Mouse (Mus musculus): Measurements from ENCODE around the gene Cnot3.
"Not testable (repeated sequence)": the region's sequence is repeated elsewhere in the genome, so short reads cannot be mapped to it uniquely, and the experiment has no call there.

The Cnot3 gene

DNA sequence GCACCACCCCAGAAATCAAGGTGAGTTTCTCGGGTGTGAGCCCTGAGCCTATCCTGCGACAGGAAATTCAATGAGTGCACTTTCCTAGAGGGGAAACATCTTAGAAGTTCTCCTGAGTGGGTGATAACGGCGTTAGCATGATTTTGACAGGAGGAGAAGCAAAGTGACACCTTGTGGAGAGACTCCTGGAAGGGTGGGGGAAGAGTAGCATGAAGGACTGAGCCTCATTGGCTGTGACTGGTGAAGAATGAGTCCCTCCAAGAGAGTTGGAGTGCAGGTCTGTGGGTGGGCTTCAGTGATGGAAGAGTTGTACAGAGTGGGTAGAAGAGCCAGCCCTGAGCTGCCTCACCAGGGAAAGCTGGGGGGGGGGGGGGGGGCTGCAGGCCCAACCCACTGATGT lies 11.9 kb downstream of the Cnot3 start:
- DNase-seq, result no peak

DNA sequence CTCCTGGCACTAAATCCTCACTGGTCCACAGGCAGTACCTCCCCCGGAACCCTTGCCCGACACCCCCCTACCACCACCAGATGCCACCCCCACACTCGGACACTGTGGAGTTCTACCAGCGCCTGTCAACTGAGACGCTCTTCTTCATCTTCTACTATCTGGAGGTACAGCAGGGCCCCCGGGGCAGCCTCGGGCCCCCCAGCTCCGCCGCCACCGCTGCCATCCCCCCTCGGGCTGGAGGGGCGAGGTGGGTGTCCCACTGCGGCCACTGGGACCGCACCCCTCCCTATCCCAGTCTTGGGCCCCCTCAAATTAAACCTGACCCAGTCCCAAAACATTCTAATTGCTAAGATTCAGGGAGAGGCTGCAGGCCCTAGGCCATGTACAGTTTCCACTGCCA lies 13.5 kb downstream of the Cnot3 start:
- DNase-seq, result no peak

DNA sequence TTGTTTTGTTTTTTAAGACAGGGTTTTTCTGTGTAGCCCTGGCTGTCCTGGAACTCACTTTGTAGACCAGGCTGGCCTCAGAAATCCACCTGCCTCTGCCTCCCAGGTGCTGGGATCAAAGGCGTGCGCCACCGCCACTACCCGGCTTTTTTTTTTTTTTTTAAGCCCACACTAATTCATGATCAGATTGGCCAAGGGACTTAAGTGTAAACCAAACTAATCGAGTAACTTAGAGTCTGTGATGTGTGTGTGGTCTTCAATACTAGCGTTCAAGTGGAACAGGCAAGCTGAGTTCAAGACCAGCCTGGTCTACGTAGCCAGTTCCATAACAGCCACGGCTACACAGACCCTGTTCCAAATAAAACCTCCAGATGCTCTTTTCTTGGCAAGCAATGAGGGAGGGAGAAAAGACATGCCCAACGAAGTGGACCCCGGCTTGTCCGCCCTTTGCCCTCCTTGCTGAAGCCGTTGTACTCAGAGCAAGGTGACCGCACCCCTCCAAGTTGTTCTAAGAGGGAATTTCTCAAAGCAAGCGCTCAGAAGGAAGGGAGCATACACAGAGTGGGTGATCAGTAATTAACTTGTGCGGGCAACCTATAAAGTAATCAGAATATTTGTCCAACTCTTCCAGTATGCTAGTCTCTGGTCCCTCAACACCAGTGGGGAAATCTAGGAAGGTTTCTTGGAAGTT lies 19.6 kb downstream of the Cnot3 start:
- DNase-seq, result no peak

- DNase-seq, result peak; percentile 95 to 98
Observed at GRCm38 (mm10) chr7:3665215-3666114, 20.4 kb downstream of the Cnot3 start, which contains the start of gene Leng1. Gene Leng1 (minus strand): TSS chr7:3665840.

DNA sequence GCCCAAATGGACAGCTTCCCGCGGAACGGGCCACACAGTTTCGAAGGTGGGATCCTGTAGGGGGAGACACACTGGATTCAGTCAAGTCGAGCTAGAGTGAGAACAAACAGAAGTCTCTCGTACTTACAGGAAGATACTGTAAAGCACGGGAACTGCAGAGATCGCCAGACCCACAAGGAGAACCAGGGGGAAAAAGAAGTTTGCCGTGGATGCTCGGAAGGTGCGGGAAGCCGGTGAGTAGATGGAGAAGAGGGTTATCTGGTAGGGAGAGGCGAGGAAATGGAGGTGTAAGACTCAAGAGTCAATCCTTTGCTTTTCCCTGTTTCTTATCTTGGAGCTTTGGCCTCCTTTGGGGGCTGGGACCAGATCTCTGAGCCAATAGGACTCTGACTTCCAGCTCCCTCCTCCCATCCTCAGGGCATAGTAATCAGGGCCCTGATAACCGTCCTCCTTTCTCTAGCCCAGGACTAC lies 21.9 kb downstream of the Cnot3 start:
- DNase-seq, result no peak

GRCm38 (mm10) chr7:3674507-3675227 lies 29.6 kb downstream of the Cnot3 start:
- peak; percentile 84 to 87 for DNase-seq

- no peak for DNase-seq
Observed at GRCm38 (mm10) chr7:3675228-3675548, 30.1 kb downstream of the Cnot3 start.

GRCm38 (mm10) chr7:3676371-3676770 lies 31.3 kb downstream of the Cnot3 start:
- no peak for DNase-seq

- no peak for DNase-seq
Observed at GRCm38 (mm10) chr7:3677342-3677741, 32.3 kb downstream of the Cnot3 start, which contains the start of gene Tmc4. Gene Tmc4 (minus strand): TSS chr7:3677553.

DNA sequence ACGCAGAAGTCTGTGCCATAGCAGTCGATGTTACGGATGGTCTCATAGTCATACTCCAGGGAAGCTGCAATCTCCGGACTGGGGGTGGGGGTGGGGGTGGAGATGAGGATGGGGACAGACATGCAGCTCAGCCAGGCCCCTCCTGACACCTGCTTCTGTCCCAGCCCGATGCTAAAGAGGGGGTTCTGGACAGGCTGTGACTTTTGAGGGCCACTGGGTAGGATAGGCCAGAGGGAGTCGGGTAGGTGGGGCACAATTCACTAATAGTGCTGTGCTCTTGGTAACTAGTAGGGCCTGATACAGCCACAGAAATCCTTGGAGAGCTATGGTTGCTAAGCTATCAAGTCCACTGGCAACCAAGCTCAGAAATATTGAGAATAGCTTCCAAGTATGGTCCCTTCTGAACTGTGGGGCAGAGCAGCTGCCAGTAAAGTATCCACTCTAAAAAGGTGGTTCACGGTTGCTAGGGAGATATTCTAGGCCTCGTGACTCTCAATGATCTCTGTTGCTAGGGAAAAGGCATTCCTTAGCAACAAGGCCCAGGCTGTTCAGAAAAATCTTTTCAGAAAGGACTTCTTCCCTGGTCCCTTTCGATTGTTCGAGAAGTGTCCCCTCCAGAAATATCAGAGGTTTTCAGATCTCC lies 39.0 kb downstream of the Cnot3 start:
- no peak for DNase-seq

GRCm38 (mm10) chr7:3684698-3685097 lies 39.6 kb downstream of the Cnot3 start:
- no peak for DNase-seq

DNA sequence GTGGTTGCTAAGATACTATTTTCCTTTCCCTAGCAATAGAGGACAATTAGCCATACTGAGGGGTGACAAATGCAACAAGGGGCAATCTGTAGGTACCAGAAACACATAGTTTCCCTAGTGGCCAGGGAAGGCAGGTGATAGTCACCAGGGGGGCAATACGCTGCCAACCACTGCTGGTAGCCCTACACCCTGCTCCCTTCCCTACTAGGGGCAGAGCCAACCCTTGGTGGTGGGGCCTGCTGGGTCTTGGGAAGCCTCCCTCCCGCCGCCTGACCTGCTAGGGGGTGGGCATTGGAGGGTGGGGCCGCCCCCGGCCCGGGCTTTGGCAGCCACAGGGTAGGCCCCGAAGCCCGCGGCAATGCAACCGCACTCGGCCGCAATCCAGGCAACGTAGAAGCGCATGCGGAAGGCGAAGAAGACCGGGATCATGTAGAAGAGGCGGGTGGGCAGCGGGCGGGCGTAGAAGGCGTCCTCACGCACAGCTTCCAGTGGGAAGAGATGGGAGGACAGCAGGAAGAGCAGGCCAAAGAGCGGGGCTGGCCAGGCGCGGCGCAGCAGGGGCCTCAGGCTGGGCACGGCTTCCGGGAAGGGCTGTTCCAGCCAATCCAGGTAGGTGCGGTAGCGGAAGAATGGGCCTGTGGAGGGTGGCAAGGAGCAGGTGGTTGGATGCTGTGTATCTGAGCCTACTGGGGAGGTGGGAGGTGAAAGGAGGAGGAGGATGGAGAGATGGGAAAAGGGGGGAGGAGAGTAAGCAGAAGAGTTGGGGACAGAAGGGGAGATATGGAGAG lies 40.5 kb downstream of the Cnot3 start:
- DNase-seq, result peak; percentile 71

- no peak for DNase-seq
Observed at GRCm38 (mm10) chr7:3691919-3692318, 46.9 kb downstream of the Cnot3 start.

DNA sequence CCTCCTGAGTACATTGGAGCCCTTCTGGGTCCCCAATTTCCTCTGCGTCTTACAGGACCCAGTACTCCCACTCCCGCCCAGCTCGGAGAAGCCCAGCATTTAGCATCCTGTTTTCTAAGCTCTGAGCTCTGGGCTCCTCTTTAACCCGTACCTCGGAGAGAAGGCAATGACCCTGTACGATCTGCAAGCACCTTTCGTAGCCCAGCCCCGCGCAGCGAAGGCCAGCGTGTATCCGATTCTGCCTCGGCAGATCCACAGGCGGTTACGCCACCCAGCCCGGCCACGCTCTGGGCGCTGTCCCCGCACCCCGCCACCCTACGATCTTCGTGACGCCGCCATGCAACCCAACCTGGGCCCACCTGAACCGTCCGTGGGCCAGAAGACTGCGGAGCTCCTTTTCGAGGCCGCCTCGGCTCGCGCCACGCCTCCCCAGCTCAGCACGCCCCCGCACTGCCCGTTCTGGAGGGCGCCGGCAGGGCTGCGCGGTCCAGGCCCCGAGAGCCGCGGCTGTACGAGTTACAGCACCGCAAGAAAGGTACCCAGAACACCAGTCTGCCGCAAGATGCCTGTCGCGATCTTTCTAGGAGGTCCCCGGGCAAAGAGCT lies 47.4 kb downstream of the Cnot3 start, which contains the start of gene Tsen34:
Tsen34 (plus strand) TSS at position 482 of the 605 bp plus-strand sequence.
- DNase-seq, result no peak

DNA sequence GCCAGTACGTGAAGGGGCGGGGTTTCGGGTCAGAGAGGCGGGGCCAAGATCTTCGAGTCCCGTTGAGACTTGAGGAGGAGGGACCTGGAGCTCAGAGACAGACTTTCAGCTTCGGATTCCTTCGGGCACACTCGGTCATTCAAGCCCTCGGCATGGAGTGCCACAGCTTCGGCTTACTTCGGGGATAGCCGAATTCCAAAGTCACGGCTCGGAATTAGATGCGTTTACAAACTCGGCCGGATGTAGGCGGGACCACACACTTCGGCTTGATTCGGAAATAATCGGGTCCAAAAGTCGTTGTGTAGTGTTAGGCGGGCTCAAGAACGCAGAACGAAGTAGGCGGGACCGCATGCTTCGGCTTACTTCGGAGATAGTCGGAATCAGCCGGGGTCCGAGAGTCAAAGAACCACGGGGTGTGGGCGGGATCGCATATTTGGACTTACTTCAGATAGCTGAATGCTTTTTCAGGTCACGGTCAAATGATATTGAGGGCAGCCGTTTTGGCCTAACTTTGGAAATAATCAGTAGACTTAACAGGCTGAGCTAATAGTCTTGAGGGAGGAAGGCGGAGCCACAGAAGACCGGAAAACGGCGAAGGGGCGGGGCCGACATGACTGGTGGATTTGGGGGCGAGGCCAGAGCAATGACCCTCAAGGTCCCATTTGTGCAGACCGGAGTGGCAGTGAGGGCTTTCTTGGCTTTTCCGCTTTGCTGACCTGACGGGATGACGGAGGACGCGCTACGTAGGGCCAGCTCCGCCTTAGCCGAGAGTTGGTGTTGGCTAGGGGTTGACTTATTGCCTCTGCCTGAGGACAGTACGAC lies 48.1 kb downstream of the Cnot3 start, which contains the start of gene Mboat7:
Mboat7 (minus strand) TSS at position 537 of the 822 bp plus-strand sequence.
- peak; percentile 92 to 95 for DNase-seq

- no peak for DNase-seq
Observed at GRCm38 (mm10) chr7:3693809-3694075, 48.7 kb downstream of the Cnot3 start.

- DNase-seq, result peak; percentile 57 to 61
Observed at GRCm38 (mm10) chr7:3694076-3694948, 49.2 kb downstream of the Cnot3 start.

DNA sequence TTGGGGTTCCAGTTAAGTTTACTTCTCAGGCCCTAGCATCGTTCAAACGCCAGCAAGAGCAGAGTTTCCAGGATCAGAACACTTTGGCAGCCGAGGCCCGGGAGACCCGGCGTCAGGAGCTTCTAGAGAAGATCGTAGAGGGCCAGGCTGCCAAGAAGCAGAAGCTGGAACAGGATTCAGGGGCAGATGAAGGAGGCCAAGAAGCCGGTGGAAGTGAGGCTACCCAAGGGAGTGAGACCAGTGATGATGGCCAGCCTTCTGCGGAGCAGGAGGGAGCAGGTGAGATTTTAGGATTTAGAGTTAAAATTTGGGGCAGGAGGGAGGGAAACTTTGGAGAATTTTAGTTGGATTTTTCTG lies 49.9 kb downstream of the Cnot3 start:
- DNase-seq, result not testable (repeated sequence)

- DNase-seq, result no peak
Observed at GRCm38 (mm10) chr7:3698471-3698870, 53.4 kb downstream of the Cnot3 start.
